Mouse (Mus musculus): Measurements from ENCODE around the gene Actn4.

The Actn4 gene

DNA sequence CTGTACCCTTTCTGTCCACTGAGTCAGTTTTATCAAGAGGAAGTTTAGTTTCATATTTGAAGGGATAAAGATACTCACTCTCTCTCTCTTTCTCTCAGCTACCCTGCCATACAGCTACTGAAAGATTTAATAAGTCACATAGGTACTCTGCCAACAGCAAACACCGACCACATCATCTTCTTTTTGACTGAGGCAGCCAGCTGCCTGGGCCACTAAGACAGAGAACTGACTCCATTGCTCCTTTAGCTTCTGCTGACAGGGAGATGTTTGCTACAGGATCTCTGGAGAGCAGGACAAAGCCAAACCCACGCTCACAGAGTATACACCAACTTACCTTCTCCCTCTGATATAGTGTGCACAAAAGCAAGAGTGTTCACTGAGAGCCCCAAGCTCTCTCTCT is 12.8 kb downstream of the Actn4 start:
- no peak for DNase-seq (ENCODE audit: low read depth)

DNA sequence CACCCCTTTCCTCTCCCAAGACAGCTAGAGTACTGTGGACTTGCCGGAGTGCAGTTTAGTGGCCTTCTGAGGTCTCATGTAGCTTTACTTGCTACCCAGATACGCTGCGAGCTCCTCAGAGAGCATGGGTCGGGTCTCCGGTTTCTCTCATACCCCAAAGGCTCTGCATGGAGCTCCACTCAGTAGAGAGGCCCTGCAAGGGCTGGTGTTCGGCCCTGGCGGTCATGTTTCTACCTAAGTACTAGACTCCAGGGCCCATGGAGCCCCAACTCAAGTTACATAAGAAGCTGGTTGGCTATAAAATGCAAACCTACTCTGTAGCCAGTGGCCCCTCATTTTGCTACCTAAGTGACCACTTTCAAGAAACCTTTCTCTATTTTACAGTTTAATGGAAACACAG is 13.4 kb downstream of the Actn4 start:
- no peak for DNase-seq (ENCODE audit: low read depth)

DNA sequence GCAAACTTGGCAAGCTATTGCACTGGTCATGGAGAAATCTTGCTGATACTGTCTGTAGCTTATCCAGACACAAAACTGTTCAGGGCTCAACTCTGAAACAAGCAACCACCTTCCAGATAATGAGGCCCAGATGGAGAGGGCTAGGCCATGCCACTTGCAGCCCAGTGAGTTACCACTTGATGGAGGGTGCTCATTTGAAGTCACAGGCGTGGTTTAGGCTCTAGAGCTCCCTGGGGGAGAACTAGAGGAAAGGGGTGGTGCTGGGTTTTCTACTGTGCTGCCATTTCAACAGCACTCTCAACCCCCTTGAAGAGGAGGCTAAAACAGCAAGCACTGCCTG is 15.9 kb downstream of the Actn4 start:
- no peak for DNase-seq (ENCODE audit: low read depth)

DNA sequence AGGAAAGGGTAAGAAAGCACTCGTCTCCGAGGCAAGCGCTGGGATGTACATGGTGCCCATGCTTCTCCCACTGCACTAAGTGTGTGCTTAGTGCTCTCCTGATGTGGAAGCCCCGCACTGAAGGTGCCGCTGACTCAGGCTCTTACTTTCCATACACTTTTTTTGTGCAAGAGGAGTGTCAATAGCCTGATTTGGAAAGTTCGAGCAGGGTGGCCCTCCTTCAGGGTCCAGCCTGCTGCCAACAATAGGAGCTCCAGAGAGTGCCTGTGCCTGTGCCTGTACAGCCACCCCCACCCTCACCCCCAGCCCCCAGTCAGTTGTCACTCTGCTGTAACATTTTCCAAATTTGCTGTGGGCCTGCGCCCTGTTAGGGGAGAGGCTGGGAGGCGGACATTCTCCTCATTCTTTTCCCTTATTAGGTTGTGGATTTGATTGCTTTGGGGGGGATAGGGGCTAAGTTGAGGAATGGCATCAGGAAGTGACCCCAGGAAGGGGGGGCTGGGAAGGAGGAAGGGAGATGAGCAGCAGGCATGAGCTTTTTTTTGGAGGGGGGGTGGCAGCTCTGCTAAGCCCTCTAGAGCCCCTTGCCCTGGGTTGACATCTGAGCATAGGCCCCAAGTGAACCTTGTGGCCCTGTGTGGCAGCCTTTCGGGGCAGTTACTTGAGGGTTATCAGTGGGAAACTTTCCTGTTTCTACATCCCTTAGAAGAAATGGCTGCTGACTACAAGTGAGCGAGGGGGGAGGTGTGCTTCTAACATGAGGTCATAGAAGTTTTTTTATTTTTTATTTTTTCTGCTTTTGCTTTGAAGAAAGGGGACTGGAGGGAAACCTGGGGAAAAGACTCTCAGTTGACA is 16.5 kb downstream of the Actn4 start:
- DNase-seq (ENCODE audit: low read depth), result peak; percentile 42

DNA sequence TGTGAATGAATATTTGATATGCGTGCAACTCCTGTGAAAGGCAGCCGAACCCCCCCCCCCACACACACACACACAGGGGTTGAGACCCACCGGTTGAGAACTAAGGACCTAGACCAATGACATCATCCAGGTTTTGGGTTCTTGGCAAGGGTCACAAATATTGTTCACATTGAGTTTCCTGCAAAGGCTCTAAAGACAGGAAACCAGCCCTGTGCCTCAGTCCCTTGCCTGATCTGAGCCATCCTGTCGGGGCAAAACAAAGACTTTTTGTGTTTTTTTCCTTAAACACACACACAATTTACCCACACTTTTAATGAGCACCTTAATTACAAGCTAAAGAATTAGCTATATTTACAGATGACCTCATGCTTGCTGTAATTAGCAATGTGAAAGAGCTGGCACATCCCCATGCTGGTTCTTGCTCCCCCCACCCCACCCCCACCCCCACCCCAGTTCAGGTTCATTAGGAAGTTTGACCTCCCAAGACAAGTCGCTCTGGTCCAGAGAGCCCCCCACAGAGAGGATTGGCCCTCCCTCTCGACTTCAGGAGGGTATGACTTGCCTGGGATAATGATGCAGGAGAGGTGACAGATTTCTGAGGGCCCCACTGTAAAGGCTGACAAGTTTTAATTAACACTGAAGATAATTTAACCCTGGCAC is 17.3 kb downstream of the Actn4 start:
- DNase-seq (ENCODE audit: low read depth), result peak; percentile 63

DNA sequence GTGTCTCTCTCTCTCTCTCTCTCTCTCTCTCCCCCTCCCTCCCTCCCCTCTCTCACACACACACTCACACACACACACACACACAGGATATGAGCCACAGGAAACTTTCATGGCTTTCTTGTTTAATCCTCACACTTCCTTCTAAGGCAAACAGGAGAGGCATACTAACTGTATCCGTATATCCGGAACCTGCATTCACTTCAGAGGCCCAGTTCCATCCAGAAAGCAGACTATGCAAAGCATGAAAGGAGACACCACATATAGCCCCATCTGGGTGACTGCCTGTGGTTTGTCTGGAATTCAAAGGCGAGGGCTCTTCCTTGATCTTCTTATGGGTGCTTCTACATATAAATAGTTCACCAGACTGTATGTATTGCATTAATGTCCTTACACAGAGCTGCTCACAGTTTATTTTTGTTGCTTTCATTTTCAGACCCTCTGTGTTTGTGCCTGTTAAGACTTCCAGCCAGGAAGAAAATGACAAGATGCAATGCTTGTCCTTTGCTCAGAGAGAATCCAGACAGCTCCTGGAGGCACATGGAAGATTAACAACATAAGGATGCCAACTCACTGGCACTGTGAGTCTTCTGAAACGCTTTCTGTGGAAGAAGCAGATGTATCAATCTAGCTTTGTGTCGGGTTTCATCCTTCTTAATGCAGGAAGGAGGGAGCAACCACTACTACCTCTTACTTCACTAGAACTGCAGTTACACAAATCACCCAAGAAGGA is 18.5 kb downstream of the Actn4 start:
- DNase-seq (ENCODE audit: low read depth), result peak; percentile 40

DNA sequence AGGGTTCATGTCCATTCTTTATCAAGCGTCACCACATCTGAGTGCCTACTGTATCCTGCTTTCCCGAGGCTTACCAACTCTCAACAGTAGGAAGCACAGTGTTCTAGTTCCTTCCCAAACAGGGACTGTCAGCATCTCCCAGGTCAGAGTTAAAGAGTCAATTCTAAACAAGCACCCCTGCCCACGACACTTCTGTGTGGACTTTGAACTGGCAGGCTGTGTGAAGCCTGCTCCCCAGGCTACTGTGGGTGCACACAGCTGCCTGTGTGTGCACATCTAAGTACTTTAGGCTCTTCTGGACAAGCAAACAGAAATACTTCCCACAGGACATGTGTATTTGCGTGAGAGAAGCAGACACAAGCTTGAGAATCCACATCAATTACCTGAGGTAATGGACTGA is 20.6 kb downstream of the Actn4 start:
- no peak for DNase-seq (ENCODE audit: low read depth)

DNA sequence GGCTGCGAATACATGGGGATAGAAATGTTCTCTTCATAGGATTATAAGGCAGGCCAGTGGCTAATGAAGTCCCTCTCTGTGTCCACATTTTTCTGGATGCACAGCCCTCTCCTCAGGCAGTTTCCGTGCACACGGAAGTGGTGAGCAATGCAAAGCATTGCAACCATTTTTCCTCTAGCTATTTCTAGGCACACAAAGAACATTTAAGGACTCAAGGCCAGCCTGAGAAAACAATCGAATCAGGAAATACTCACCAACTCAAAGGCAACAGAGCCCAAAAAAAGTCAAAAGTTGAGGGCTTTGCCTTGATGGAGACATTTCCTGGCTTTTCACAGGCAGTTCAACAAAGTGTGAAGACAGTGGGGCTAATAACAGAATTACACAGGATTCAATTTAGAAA is 21.0 kb downstream of the Actn4 start:
- no peak for DNase-seq (ENCODE audit: low read depth)

DNA sequence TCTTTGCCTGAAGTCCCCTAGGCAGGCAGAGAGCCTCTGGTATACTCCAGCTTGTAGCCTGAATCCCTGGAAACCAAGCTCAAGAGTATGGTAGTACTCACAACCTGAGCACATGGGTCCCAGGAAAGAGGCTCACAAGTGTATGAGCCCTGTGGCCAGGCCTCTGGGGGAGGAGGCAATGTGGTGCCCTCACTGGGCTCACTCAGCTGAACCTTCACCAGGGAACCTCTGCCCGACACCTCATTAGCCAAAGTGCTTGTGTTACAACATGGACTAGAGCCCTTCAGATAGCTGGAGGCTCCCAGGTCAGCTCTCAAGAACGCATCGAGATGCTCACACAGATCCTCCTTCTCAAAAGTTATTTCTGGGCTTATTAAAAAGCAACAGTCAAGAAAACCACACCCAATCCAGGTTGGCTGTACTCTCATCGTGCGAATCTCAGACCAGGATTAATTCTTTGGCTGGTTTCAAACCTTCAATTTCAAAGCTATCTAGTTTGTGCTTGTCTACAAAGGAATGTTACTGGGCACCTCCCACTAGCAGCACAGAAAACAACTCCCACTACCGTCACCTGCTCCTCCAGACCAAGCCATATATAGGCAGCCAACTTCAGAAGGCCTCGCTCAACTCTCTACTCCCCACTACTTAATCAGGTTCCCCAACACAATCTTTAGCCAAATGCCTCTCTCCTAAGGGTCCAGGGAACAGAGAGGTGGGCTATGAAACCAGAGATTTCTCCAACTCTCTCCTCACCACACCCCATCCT is 22.5 kb downstream of the Actn4 start:
- DNase-seq (ENCODE audit: low read depth), result no peak

DNA sequence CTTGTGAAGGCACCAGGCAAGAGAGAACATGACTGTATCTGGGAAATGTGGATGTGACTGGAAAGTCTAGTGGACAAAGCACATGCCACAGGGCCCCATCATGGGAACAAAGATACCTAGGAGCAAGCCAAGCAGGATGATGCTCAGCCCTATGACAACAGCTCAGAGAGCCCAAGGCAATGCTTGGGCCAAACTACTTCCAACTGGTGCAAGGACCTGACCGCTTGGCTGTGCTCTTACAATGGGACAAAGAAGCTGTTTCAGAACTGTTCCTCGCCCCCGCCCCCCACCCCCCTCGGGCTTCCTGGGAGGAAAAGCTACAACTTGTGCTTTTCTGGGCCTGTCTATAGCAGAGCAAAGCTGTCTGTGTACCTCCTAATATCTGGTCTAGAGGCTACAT is 23.5 kb downstream of the Actn4 start:
- DNase-seq (ENCODE audit: low read depth), result no peak

DNA sequence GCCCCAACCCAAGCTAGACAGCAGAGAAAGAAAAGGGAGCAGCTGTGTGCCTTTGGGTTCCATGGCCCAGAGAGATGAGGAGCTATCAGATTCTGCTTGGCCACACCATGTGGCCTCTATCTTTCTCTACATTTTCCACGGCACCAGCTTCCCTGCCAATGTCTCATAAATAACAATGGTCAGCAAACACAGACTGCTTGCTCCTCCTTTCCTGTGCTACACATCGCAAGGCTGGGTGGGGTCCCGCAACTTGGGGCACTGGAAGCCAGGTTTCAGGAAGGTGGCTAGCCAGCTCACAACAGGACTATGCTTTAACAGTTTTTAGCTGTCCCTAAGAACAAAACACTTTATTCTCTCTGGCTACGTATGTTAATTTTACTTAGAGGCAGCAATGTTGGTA is 25.4 kb downstream of the Actn4 start:
- no peak for DNase-seq (ENCODE audit: low read depth)

DNA sequence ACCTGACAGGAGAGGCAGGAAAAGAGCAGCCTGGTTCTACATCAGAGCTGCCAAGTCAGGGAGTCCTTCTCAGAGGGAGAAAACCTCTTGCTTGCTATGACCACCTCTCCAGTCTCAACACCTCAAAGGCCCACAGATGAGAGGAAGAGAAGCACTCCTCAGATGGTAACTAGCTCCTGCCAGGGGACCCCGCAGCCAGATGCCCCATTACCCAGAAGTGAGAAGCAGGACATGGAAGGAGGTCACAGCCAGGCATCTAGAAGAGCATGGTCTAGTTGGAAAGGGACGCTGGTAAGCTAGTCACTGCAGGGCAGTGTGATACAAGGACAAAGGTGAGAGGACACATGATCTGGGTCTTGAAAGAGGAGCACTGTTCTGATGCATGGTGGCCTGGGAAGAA is 28.3 kb downstream of the Actn4 start:
- DNase-seq (ENCODE audit: low read depth), result no peak

DNA sequence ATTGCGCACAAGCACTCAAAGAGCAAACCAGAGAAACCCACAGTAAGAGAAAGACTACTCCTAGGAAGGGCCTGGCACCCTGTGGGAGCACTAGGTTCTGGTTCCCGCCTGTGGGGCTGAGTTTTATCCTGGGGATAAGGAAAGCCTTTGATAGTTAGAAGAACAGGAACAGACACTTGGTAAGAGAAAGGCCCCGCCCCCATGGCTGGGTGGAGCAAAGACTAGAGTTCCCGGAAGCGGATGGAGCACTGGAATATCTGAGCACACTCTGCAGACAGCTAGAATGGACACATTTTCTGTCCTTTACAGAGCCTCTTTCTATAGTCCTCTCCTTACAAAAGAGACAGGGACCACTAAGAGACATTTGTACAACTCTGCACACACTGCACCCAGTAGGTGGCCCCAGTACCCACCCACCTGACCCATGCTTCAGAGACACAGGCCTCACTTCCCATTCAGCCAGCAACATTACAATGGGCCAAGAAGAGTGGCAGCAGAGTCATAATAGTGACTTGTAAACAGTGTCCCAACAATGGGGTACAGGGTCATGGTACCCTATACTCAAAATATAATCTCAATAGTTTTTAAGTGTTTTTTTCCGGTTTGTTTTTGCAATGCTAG is 29.6 kb downstream of the Actn4 start:
- DNase-seq (ENCODE audit: low read depth), result peak; percentile 37

DNA sequence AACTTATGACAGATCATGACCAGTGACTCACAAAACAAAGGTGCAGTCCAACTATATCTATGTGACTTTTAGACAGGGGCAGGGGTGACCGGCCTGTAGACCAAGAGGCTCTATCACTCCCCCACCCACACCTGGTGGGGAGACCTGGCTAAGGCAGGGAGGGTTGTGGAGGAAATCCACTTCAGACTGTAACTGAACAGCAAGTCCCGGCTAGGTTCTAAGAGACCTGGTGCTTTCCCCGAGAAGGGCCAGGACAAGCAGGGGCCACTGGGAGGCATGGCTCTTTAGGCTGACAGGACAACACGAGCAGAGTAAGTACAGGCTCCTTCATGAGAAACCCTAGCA is 30.5 kb downstream of the Actn4 start:
- DNase-seq (ENCODE audit: low read depth), result no peak

DNA sequence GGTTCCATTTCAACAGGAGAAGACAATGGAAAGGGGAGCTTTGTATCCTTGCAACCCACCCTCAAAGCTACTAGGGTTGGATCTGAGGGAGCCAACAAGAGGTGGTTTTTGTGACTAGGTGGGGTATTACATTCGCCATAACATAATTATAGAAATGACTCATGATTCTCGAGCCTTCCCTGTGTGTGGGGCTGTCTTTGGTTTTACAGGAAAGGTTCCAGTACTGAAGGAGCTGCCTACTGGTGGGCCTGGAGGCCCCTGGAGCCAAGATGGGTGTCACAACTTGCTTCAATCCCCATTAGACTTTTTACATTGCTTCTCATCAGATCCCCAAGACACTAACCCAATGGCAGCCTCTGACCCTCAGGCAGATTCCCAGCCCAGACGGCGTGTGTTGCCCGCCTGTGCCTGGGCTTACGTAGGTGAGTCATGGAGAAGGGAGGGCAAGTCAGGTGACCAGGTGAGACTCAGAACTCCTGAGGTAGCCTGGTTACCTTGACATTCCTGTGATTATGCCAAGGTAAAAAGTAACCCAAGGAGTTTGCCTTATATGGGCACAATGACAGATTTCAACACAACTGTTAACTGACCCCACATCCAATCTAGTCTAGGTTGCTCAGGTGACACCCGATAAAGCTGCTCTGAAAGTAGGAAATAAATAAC is 31.0 kb downstream of the Actn4 start:
- DNase-seq (ENCODE audit: low read depth), result no peak

DNA sequence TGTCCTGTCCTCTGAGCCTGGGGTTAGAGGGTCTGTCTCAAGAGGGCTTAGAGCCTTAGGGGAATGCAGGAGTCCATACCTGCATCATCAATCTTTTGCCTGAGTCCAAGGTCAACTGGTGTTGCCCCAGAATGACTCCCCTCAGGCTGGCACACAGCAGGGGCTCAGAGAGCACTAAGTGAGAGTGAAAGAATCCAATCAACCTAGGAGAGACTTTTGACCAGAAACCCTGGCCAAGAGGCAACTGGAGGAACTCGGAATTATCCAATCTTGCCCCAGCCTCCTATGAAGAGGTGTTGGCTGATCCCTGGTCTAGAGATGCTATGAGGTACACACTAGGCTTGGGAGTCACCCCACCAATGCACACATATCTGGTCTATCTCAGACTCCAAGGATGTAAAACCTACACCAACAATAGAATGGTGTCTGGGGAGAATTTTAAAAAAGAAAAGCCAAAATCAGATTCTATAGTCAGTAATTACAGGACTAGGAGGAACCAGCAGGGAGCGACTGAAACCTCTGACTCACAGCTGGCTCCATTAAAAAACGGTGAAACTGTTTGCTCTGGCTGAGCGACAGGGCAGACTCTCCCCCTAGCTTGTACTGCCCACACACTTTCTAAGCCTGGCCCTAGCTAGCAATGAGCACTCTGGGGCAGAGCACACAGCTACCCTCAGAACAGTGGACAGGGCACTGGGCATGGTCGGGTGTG is 31.7 kb downstream of the Actn4 start:
- no peak for DNase-seq (ENCODE audit: low read depth)

DNA sequence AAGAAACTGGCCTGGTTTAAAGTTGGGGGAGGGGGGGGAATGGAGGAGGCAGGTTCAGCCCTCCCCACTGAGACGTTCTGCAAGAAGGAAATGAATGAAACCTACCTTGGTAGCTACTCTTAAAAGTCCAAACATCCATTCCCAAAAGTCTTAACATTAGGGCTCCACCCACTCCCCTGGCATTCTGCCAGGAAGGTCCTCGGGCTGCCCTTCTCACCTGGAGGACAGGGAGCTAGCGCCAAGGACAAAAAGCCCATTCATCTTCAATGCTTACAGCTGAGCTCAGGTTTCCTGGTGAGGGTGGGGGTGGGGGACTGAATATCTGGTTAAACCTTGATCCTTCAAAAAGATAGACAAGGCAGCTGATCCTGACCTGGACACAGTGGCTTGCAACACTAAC is 32.8 kb downstream of the Actn4 start:
- DNase-seq (ENCODE audit: low read depth), result no peak

DNA sequence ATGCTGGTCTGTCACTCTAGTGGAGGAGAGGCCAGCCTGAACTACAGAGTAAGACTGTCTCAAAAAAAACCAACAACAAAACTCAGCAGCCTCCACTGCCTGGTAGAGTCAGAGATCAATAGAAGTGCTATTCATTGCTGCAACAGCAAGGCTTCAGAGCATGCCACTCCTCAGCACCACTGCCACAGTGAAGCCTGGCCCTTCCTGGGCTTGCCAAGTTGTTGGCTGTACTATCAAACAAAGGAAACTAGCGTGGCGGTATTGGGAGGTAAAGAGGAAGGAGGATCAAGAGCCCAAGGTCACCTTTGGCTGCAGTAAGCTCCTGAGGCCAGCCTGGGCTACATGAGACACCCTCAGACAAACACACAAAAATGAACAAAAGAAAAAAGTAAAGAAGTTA is 36.0 kb downstream of the Actn4 start:
- DNase-seq (ENCODE audit: low read depth), result no peak

DNA sequence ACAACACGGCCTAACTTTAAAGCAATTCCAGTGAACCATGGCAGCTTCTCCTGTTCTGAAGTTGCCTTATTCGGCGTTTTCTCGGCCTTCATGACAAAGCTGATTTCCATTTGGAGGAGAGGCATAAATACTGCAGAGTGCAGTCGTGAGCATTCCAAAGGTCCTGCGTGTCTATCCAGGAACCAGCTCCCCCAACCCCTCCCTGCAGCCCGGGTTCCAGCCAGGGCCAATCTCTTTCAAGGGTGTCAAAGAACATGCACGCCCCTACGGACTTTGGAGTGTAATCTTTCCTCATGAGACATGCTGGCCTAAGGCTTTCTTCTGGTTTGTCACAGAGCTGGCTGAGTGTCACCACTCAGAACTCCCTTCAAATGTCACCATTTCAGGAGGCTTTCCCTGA is 36.8 kb downstream of the Actn4 start:
- DNase-seq (ENCODE audit: low read depth), result no peak

DNA sequence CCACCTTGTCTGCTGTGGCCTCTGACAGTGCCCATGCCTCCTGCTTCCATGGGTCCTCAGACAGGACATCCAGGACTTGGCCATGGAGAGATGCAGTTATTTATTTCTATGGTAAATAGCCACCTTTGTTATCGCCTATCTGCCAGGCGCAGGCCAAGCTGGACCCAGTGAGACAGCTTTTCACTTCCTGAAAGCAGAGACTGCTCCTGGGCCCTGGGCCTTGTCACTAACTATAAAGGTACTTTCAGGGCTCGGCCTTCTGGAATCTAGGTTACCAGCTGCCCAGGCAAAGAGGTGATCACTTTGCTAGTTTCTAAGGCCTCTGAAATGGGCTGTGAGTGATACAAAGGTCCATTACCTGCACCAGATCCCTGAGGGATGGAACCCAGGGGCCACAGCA is 37.3 kb downstream of the Actn4 start:
- no peak for DNase-seq (ENCODE audit: low read depth)

DNA sequence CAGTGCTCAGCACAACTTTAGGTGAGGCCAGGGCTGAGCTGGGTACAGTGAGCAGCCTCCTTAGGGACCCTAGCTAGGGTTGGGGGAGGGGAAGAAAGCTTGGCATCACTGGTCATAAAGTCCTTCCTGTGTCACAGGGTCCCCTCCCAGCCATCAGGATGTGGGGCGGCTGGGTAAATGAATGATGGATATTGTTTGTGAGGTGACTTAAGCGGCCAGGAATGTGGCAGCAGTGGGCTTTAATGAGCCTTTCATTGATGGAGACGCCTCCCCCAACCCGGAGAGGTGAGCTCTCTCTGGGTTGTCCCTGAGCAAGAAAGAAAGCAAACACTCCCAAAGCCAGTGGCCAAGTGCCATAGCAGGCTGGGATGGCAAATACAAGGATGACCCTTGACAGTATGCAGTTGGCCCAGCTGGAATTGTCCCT is 38.3 kb downstream of the Actn4 start:
- no peak for DNase-seq (ENCODE audit: low read depth)
